Mouse (Mus musculus) cortical plate, adult 2 months (tissue): Measurements from ENCODE around the gene Xpnpep2. TPM values are rescaled to one million over a fixed set of nuclear protein-coding genes. Genes with fewer than 3 reads are reported as not detected.

Source experiments
- H3K27ac ChIP-seq: fragments of 200-500 bp; 2 replicates; pipeline ENCODE4 v1.5.1; 2012; ENCODE audit warnings: low read length, control low read depth, inconsistent platforms; ENCODE audit not compliant: insufficient read depth
- H3K4me1 ChIP-seq: fragments of 200-500 bp; 2 replicates; pipeline ENCODE4 v1.6.1; 2011; ENCODE audit warnings: low read length; ENCODE audit not compliant: control insufficient read depth, insufficient read depth
- H3K4me3 ChIP-seq: fragments of 200-500 bp; 2 replicates; pipeline ENCODE4 v1.5.1; 2011; ENCODE audit warnings: mild to moderate bottlenecking, low read length, control low read depth; ENCODE audit not compliant: insufficient read depth
- CTCF ChIP-seq: fragments of 200-500 bp; IDR thresholded peaks from 2 replicates; pipeline ENCODE4 v1.5.1; 2011; ENCODE audit warnings: mild to moderate bottlenecking, control low read depth, low read length; ENCODE audit not compliant: insufficient read depth; ENCODE audit errors: extremely low read depth
- POLR2A ChIP-seq: fragments of 200-500 bp; IDR thresholded peaks from 2 replicates; pipeline ENCODE4 v1.6.1; 2011; ENCODE audit warnings: mild to moderate bottlenecking, low read length, control low read depth; ENCODE audit not compliant: insufficient read depth; ENCODE audit errors: extremely low read depth
- polyA plus RNA-seq: library from polyadenylated mRNA; depleted of rRNA; stranded (reverse); fragments of >200 nt; gene quantifications from 2 replicates; pipeline ENCODE4 v1.2.3, GENCODE M21; 2012; rRNA removed

The Xpnpep2 gene
- polyA plus RNA-seq, 1 experiment, result 0.54 TPM

DNA sequence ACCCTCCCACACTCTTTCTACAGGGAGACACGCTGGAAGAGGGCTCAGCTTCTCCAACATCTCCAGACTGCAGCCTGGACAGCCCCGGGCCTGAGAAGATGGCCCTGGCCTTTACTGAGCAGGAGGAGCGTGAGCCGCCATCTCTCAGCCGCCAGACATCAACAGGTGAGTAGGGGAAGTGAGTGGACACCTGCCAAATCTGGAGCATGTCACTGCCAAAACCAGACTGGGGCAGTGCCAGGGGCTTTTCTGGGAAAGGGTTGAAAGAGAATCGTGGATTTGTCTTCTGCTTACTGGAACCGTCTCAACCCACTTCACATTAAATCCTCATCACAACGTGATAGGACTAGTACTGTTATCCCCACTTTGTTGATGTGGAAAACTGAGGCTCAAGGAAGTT is 48.9 kb downstream of the Xpnpep2 start:
- no peak for TF ChIP-seq CTCF
- no peak for TF ChIP-seq POLR2A
- Histone ChIP-seq H3K27ac (no peak overlapping the region), H3K4me1 (no peaks in the 10 kb centered on the region), H3K4me3 (no peak overlapping the region)

DNA sequence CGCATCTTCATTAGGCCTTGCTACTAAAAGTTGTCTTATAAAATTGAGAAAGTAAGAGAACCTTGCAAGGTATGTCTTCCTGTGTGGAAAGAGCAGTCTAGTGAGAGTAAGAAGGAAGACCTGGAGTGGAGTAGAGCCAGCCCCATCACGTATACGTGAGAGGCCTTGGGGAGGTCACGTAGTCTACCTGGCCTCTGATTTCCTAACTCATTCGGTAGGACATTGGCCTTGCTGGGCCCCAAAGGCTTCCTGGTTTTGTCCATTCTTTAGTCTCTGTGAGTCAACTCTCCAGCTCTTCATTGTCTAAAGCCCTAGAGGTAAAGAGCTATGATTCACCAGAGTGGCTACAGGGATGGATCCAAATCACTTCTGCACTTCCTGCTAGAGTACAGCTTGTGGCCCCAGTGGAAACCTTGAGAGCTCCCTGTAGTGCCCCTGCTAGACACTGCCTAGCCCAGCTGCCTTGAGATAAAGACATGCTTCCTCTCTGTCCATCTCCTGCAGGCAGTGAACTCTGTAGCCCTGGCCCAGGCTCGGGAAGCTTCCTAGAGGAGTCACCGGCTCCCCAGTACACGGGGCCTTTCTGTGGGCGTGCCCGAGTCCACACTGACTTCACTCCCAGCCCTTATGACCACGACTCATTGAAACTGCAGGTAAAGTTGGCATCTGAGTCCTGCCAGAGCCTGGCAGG is 49.8 kb downstream of the Xpnpep2 start:
- TF ChIP-seq CTCF, result no peak
- TF ChIP-seq POLR2A, result no peak
- H3K27ac ChIP-seq, result no peak overlapping the region

DNA sequence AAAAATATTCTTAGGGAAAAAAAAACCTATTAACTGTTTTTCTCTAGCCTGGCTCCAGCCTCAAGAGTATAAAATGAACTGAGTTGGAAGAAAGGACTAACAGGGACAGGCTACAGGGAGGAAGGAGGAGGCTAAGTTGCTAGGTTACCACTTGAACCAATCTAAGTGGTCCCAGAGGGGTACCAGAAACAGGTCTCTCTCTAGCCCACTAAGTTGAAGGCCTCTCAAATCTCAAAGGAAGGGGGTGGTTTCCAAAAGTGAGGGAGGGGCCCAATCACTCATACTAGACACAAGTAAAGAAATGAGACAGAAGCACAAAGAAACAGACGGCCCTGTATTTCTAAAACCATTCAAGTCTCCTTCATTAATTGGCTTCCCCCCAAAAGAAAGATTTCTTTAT is 61.4 kb downstream of the Xpnpep2 start:
- no peak overlapping the region for H3K27ac ChIP-seq
- TF ChIP-seq POLR2A (no peak), CTCF (no peak)
- H3K4me1 ChIP-seq, result no peaks in the 10 kb centered on the region
- no peak overlapping the region for H3K4me3 ChIP-seq

More for the DNA sequence above, 49.8 kb downstream of the Xpnpep2 start:
- H3K4me3 ChIP-seq, result no peak overlapping the region
- no peaks in the 10 kb centered on the region for H3K4me1 ChIP-seq

DNA sequence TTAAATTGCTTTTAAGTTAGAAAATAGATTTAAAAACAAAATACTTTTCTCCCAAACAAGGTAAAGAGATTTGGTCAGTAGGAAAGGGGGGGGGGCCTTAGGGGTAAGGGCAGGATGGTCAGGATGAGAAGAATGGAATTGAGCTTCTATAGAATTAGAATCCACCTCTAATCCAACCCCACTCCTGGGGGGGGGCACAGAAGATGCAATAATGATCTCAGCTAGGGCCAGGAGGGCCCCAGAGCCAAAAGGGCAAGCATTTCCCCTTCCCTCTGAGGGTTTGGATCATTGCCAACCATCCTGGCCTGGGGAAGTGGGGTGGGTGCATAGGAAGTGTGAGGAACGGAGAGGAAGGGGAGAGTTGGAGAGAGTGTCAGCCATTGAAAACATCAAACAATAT is 61.8 kb downstream of the Xpnpep2 start:
- TF ChIP-seq CTCF (no peak), POLR2A (no peak)
- H3K4me3 ChIP-seq, result no peak overlapping the region
- no peak overlapping the region for H3K27ac ChIP-seq
- H3K4me1 ChIP-seq, result no peaks in the 10 kb centered on the region; the same call in 1 of the 2 replicates

DNA sequence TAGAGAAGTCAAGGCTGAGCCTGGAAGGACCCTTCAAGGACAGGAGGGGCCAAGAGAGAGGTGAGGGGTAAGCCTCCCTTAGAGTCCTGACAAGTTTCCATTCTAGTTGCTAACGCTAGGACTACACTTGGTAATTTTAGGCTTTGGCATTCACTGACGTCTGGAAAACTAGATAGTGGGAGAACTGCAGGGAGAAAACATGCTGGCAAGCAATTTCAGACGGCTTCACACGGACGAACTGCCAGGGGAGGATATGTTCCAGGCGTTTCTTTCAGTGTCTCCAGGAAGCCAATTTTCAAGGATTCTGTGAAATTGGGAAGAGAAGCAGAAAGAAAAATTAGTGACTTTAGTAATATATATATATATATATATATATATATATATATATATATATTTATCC is 73.3 kb downstream of the Xpnpep2 start:
- no peak overlapping the region for H3K27ac ChIP-seq
- TF ChIP-seq POLR2A, result no peak
- TF ChIP-seq CTCF, result no peak
- no peaks in the 10 kb centered on the region for H3K4me1 ChIP-seq
- no peak overlapping the region for H3K4me3 ChIP-seq

DNA sequence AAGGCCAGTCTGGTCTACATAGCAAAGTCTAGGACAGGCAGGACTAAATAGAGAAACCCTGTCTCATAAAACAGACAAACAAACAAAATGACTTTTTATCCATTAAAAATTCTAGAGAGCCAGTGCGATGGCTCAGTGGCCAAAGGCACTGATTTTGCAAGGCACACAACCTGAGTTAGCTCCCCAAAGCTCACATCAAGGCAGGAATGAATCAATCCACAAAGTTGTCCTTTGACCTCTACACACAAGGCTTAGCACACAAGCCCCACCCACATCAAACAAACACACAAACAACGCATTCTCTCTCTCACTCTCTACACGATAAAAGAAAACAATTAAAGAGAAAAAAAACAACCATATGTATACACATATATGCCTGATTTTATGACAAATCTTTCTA is 76.2 kb downstream of the Xpnpep2 start:
- no peaks in the 10 kb centered on the region for H3K4me1 ChIP-seq
- H3K27ac ChIP-seq, result no peak overlapping the region
- TF ChIP-seq CTCF, result no peak
- TF ChIP-seq POLR2A, result no peak
- H3K4me3 ChIP-seq, result no peak overlapping the region

Other genes with a start within 250 kb of the Xpnpep2 start
- 13.0 and 13.9 TPM in 2 replicates for gene Smarca1, start 215.8 kb upstream of the Xpnpep2 start, polyA plus RNA-seq
- gene Ocrl, start 196.3 kb upstream of the Xpnpep2 start, polyA plus RNA-seq, result 54.7 and 57.0 TPM in 2 replicates
- 27.7 and 30.1 TPM in 2 replicates for gene Apln, start 73.9 kb upstream of the Xpnpep2 start, polyA plus RNA-seq
- gene Sash3, start 37.7 kb downstream of the Xpnpep2 start, polyA plus RNA-seq, result 1.6 and 2.3 TPM in 2 replicates
- gene Zdhhc9, start 100.2 kb downstream of the Xpnpep2 start, polyA plus RNA-seq, result 44.6 and 51.7 TPM in 2 replicates
- 14.3 and 14.5 TPM in 2 replicates for gene Utp14a, start 148.1 kb downstream of the Xpnpep2 start, polyA plus RNA-seq
- gene Bcorl1, start 232.6 kb downstream of the Xpnpep2 start, polyA plus RNA-seq, result 7.7 and 8.4 TPM in 2 replicates